Mouse (Mus musculus): ENCODE data around the gene Lrrc43. TPM values are rescaled to one million over a fixed set of nuclear protein-coding genes. Genes with fewer than 3 reads are reported as not detected.
"Not testable (repeated sequence)": the region's sequence is repeated elsewhere in the genome, so short reads cannot be mapped to it uniquely, and the experiment has no call there.

The Lrrc43 gene
- total RNA-seq (2021): under 1 TPM; 0.33 to 0.40 TPM
- long read RNA-seq, experiment 1, partial matches to known transcripts: 0 of 1 reads
- long read RNA-seq, experiment 1, other reads (novel, unspliced or antisense): 0 of 1 reads
- long read RNA-seq, experiment 2: 0 reads

GRCm38 (mm10) chr5:123489112-123489785 is at the start of gene Lrrc43, which contains the start of gene Il31:
Lrrc43 (plus strand) TSS chr5:123489305.
Il31 (minus strand) TSS chr5:123489489.
- DNase-seq (ENCODE audit: low spot score in 2 of 2): no peak

- DNase-seq (ENCODE audit: low spot score in 2 of 2): no peak
These were observed 49.8 kb upstream of the Lrrc43 start for GRCm38 (mm10) chr5:123439312-123439711.

GRCm38 (mm10) chr5:123439941-123440340 is 49.2 kb upstream of the Lrrc43 start:
- DNase-seq (ENCODE audit: low spot score in 2 of 2): peak; percentile 12 to 28

GRCm38 (mm10) chr5:123440664-123441063 is 48.4 kb upstream of the Lrrc43 start:
- DNase-seq (ENCODE audit: low spot score in 2 of 2): peak in 1 of 2 experiments; percentile 17

GRCm38 (mm10) chr5:123442283-123442682 is 46.8 kb upstream of the Lrrc43 start:
- DNase-seq (ENCODE audit: low spot score in 2 of 2): no peak

- peak; percentile 70 to 75 for DNase-seq (ENCODE audit: low spot score in 2 of 2)
These were observed 45.0 kb upstream of the Lrrc43 start for GRCm38 (mm10) chr5:123444069-123444468.

GRCm38 (mm10) chr5:123444849-123445334 is 44.2 kb upstream of the Lrrc43 start:
- no peak for DNase-seq (ENCODE audit: low spot score in 2 of 2)

- no peak for DNase-seq (ENCODE audit: low spot score in 2 of 2)
These were observed 37.2 kb upstream of the Lrrc43 start for GRCm38 (mm10) chr5:123451886-123452285.

- no peak for DNase-seq (ENCODE audit: low spot score in 2 of 2)
These were observed 27.7 kb upstream of the Lrrc43 start for GRCm38 (mm10) chr5:123461420-123461819.

- DNase-seq (ENCODE audit: low spot score in 2 of 2): no peak
These were observed 24.5 kb upstream of the Lrrc43 start for GRCm38 (mm10) chr5:123464638-123465037.

GRCm38 (mm10) chr5:123470784-123471400 is 18.2 kb upstream of the Lrrc43 start:
- DNase-seq (ENCODE audit: low spot score in 2 of 2): no peak

GRCm38 (mm10) chr5:123473817-123474216 is 15.3 kb upstream of the Lrrc43 start:
- no peak for DNase-seq (ENCODE audit: low spot score in 2 of 2)

GRCm38 (mm10) chr5:123487659-123488395 is 1.3 kb upstream of the Lrrc43 start:
- no peak for DNase-seq (ENCODE audit: low spot score in 2 of 2)

GRCm38 (mm10) chr5:123489935-123490334 is 830 bp downstream of the Lrrc43 start:
- DNase-seq (ENCODE audit: low spot score in 2 of 2): no peak

GRCm38 (mm10) chr5:123499717-123500116 is 10.6 kb downstream of the Lrrc43 start:
- peak; percentile 42 to 50 for DNase-seq (ENCODE audit: low spot score in 2 of 2)

- no peak for DNase-seq (ENCODE audit: low spot score in 2 of 2)
These were observed 12.9 kb downstream of the Lrrc43 start for GRCm38 (mm10) chr5:123501973-123502372.

GRCm38 (mm10) chr5:123507936-123508723 is 19.0 kb downstream of the Lrrc43 start:
- peak; percentile 73 to 80 for DNase-seq (ENCODE audit: low spot score in 2 of 2)

- no peak for DNase-seq (ENCODE audit: low spot score in 2 of 2)
These were observed 19.8 kb downstream of the Lrrc43 start for GRCm38 (mm10) chr5:123508921-123509320.

GRCm38 (mm10) chr5:123510160-123510559 is 21.1 kb downstream of the Lrrc43 start, which contains the start of gene B3gnt4:
B3gnt4 (plus strand) TSS chr5:123510460.
- no peak for DNase-seq (ENCODE audit: low spot score in 2 of 2)

GRCm38 (mm10) chr5:123511426-123511825 is 22.3 kb downstream of the Lrrc43 start:
- not testable (repeated sequence) for DNase-seq (ENCODE audit: low spot score in 2 of 2)

- DNase-seq (ENCODE audit: low spot score in 2 of 2): no peak
These were observed 23.0 kb downstream of the Lrrc43 start for GRCm38 (mm10) chr5:123512102-123512501.
